19 mouse cellular contexts compared by ENCODE assay signal in the genomic region with DNA sequence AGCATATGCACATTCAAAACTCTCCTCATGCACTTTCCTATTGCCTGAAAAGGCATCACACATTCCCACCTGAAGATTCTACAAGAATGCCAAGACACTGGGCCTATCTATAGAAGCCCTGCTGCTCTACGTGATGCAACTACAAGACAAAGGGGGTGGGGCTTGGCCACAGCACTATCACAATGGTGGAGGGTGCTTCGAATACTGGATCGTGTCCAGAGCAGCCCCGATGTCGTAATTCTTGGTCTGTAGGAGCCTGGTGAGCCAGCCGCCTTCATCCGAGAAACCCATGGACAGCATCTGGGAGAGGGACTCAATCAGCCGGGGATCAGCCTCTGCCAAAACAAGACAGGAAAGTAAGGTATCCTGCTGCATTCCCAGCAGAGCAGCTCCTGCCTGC. TPM values are rescaled to one million over a fixed set of nuclear protein-coding genes. Genes with fewer than 3 reads are reported as not detected.
DNase-seq lines count a peak whose midpoint lies in the region; ATAC-seq and TF ChIP-seq lines count a peak whose summit lies in the region.
"Had no signal": no experiment of that assay in that cellular context is flagged by ENCODE, and none has a peak within 500 bp of the region (broad histone marks: within the 10 kb centered on the region; RNA-seq: fewer than 3 reads in every experiment).

No protein-coding gene starts in this region.

- no peak for DNase-seq in frontal cortex, adult 2 months (ENCODE audit: extremely low spot score in 1 of 2, low spot score in 1 of 2)
- DNase-seq in liver, embryonic 13.5 days: no peak
- peak; percentile 65 for DNase-seq in lung, postnatal 36 days
- no peak for DNase-seq in right cerebral cortex, postnatal 4 days
- no peak for DNase-seq in right cerebral cortex, adult 18-20 months
- DNase-seq: cerebellum, adult 11 months; cerebellum, postnatal 36 days; gastrocnemius, postnatal 10 days; heart, adult 2 months; midbrain, embryonic 14.5 days had no signal

- no peak overlapping the region for H3K4me3 ChIP-seq in C2C12 (ENCODE audit: insufficient read depth, poor library complexity, severe bottlenecking)
- H3K4me3 ChIP-seq in liver, embryonic 13.5 days (replicated peaks): no peak overlapping the region
- no peak overlapping the region for H3K4me3 ChIP-seq in forebrain, embryonic 15.5 days
- H3K4me3 ChIP-seq: embryonic facial prominence, embryonic 13.5 days; heart, adult 2 months; heart, embryonic 15.5 days; limb, embryonic 10.5 days; stomach, embryonic 15.5 days had no signal

- 77% methylated on average over 8 of the region's 8 CpGs for WGBS in liver, embryonic 13.5 days (ENCODE audit: insufficient replicate concordance)
- WGBS in forebrain, embryonic 15.5 days: 86% methylated on average over 8 of the region's 8 CpGs

- no peaks in the 10 kb centered on the region for H3K9me3 ChIP-seq in liver, embryonic 13.5 days (replicated peaks)
- H3K9me3 ChIP-seq in forebrain, embryonic 15.5 days: no peaks in the 10 kb centered on the region
- H3K9me3 ChIP-seq: embryonic facial prominence, embryonic 13.5 days; heart, embryonic 15.5 days; limb, embryonic 10.5 days; stomach, embryonic 15.5 days had no signal

- no peak overlapping the region for H3ac ChIP-seq in C2C12 (ENCODE audit: control insufficient read depth, insufficient read length, low read depth)

- 0 out of 2 replicates have a peak overlapping the region, but pooled peaks have one; percentile 7 for H3K27ac ChIP-seq in liver, embryonic 13.5 days
- no peak overlapping the region for H3K27ac ChIP-seq in forebrain, embryonic 15.5 days (replicated peaks)
- H3K27ac ChIP-seq: embryonic facial prominence, embryonic 13.5 days; heart, adult 2 months; heart, embryonic 15.5 days; limb, embryonic 10.5 days; macrophage; stomach, embryonic 15.5 days had no signal

- no peak for TF ChIP-seq CTCF in C2C12 (IDR thresholded peaks at IDR 0.05; ENCODE audit: control insufficient read depth, insufficient read depth, insufficient read length)

- ATAC-seq in frontal cortex, adult (ENCODE audit: low TSS enrichment): peak; percentile 2; the same call in 1 of the 2 replicates
- no peak for ATAC-seq in liver, embryonic 13.5 days (ENCODE audit: low read depth)
- ATAC-seq in forebrain, embryonic 15.5 days (replicated peaks): no peak
- ATAC-seq: inflammation-experienced regulatory T-cells, adult 6 months had no signal

- H3K4me2 ChIP-seq in liver, embryonic 13.5 days: no peak overlapping the region
- no peak overlapping the region for H3K4me2 ChIP-seq in forebrain, embryonic 15.5 days (replicated peaks)
- H3K4me2 ChIP-seq: embryonic facial prominence, embryonic 13.5 days; heart, embryonic 15.5 days; stomach, embryonic 15.5 days had no signal

- peaks cover 40% of the 10 kb centered on the region for H3K4me1 ChIP-seq in liver, embryonic 13.5 days (replicated peaks)
- no peaks in the 10 kb centered on the region for H3K4me1 ChIP-seq in forebrain, embryonic 15.5 days
- H3K4me1 ChIP-seq: embryonic facial prominence, embryonic 13.5 days; limb, embryonic 10.5 days; stomach, embryonic 15.5 days had no signal

- H3K36me3 ChIP-seq in C2C12 (ENCODE audit: control insufficient read depth, insufficient read depth): peaks cover 74% of the 10 kb centered on the region
- H3K36me3 ChIP-seq in liver, embryonic 13.5 days: peaks cover 82% of the 10 kb centered on the region
- H3K36me3 ChIP-seq in forebrain, embryonic 15.5 days: peaks cover 80% of the 10 kb centered on the region

- peaks cover 22% of the 10 kb centered on the region for H3K79me2 ChIP-seq in C2C12 (ENCODE audit: control insufficient read depth, insufficient read depth)

- peaks cover 10% of the 10 kb centered on the region for H3K79me3 ChIP-seq in C2C12 (ENCODE audit: low read depth)

- H3K27me3 ChIP-seq in C2C12 (ENCODE audit: control insufficient read depth, insufficient read depth, insufficient read length): no peaks in the 10 kb centered on the region
- H3K27me3 ChIP-seq in liver, embryonic 13.5 days: no peaks in the 10 kb centered on the region
- H3K27me3 ChIP-seq in forebrain, embryonic 15.5 days: no peaks in the 10 kb centered on the region
- H3K27me3 ChIP-seq: embryonic facial prominence, embryonic 13.5 days; heart, embryonic 15.5 days; stomach, embryonic 15.5 days had no signal

- no peak overlapping the region for H3K9ac ChIP-seq in liver, embryonic 13.5 days
- H3K9ac ChIP-seq in forebrain, embryonic 15.5 days (replicated peaks): no peak overlapping the region
- H3K9ac ChIP-seq: embryonic facial prominence, embryonic 13.5 days; heart, embryonic 15.5 days; stomach, embryonic 15.5 days had no signal

TF ChIP-seq in C2C12, 6 proteins besides CTCF, POLR2A, EP300 and RAD21:
- TF ChIP-seq MAX (IDR thresholded peaks at IDR 0.05) (no peak), CEBPB (IDR thresholded peaks at IDR 0.05; ENCODE audit: low read depth) (peak; percentile 10)

RNA-seq across cellular contexts. Expression of gene Sqstm1, which starts 10.0 kb away (rescaled TPM):
- 334 and 368 TPM in 2 replicates for polyA plus RNA-seq in frontal cortex, adult 2 months (2012; rRNA removed)
- 660 TPM for polyA plus RNA-seq in C2C12 (2012; fragmentation: generic; extraction: Trizol)
- 132 and 133 TPM in 2 replicates for polyA plus RNA-seq in liver, embryonic 13.5 days (2015; fragmentation: Nextera tagmentation; extraction: Ambion mirVana)
- 285 and 303 TPM in 2 replicates for polyA plus RNA-seq in forebrain, embryonic 15.5 days (2015; fragmentation: Nextera tagmentation; extraction: Ambion mirVana)

RNA-seq across cellular contexts. Expression of gene Mgat4b, which starts 10.1 kb away (rescaled TPM):
- polyA plus RNA-seq in frontal cortex, adult 2 months (2012; rRNA removed): 57.7 and 59.8 TPM in 2 replicates
- polyA plus RNA-seq in C2C12 (2012; fragmentation: generic; extraction: Trizol): 139 TPM
- 11.4 and 12.1 TPM in 2 replicates for polyA plus RNA-seq in liver, embryonic 13.5 days (2015; fragmentation: Nextera tagmentation; extraction: Ambion mirVana)
- polyA plus RNA-seq in forebrain, embryonic 15.5 days (2015; fragmentation: Nextera tagmentation; extraction: Ambion mirVana): 40.3 and 46.3 TPM in 2 replicates

RNA-seq across cellular contexts. Expression of gene Mrnip, which starts 26.4 kb away (rescaled TPM):
- polyA plus RNA-seq in frontal cortex, adult 2 months (2012; rRNA removed): 23.7 and 25.1 TPM in 2 replicates
- polyA plus RNA-seq in C2C12 (2012; fragmentation: generic; extraction: Trizol): 4.7 TPM
- polyA plus RNA-seq in liver, embryonic 13.5 days (2015; fragmentation: Nextera tagmentation; extraction: Ambion mirVana): 8.1 and 8.5 TPM in 2 replicates
- polyA plus RNA-seq in forebrain, embryonic 15.5 days (2015; fragmentation: Nextera tagmentation; extraction: Ambion mirVana): 28.6 and 31.9 TPM in 2 replicates

RNA-seq across cellular contexts. Expression of gene Ltc4s, which starts 37.8 kb away (rescaled TPM):
- polyA plus RNA-seq in frontal cortex, adult 2 months (2012; rRNA removed): 25.2 and 27.1 TPM in 2 replicates
- polyA plus RNA-seq in C2C12 (2012; fragmentation: generic; extraction: Trizol): 1.3 TPM
- polyA plus RNA-seq in liver, embryonic 13.5 days (2015; fragmentation: Nextera tagmentation; extraction: Ambion mirVana): 0.49 and 0.99 TPM in 2 replicates
- 2.4 and 3.1 TPM in 2 replicates for polyA plus RNA-seq in forebrain, embryonic 15.5 days (2015; fragmentation: Nextera tagmentation; extraction: Ambion mirVana)
- polyA plus RNA-seq: inflammation-experienced regulatory T-cells, adult 6 months had no signal
